Mouse (Mus musculus) embryonic facial prominence, embryonic 14.5 days (tissue): ENCODE data around the gene Gdf3. TPM values are rescaled to one million over a fixed set of nuclear protein-coding genes. Genes with fewer than 3 reads are reported as not detected.

ENCODE experiments used
- polyA plus RNA-seq: library from polyadenylated mRNA; unstranded; fragments of >200 nt; fragmentation: Nextera tagmentation; extraction: Ambion mirVana; gene quantifications from 2 replicates; pipeline ENCODE4 v1.2.1, GENCODE M21; 2014

Gene Gdf3
- polyA plus RNA-seq, 1 experiment from 2014 or later, result not detected

Other genes starting within 250 kb of the Gdf3 start
- gene Rimklb, start 111.3 kb downstream of the Gdf3 start, polyA plus RNA-seq, result 10.5 and 15.9 TPM in 2 replicates
- 70.7 and 98.8 TPM in 2 replicates for gene Mfap5, start 104.2 kb downstream of the Gdf3 start, polyA plus RNA-seq
- 0.13 and 0.16 TPM in 2 replicates for gene Aicda, start 56.3 kb downstream of the Gdf3 start, polyA plus RNA-seq
- gene Apobec1, start 7.6 kb downstream of the Gdf3 start, polyA plus RNA-seq, result 4.1 and 5.5 TPM in 2 replicates
- not detected in 2 replicates for gene Dppa3, start 16.3 kb upstream of the Gdf3 start, polyA plus RNA-seq
- gene Nanog, start 97.4 kb upstream of the Gdf3 start, polyA plus RNA-seq, result 0.11 and 0.33 TPM in 2 replicates
- gene Slc2a3, start 191.6 kb upstream of the Gdf3 start, polyA plus RNA-seq, result 23.9 and 32.0 TPM in 2 replicates
- gene Foxj2, start 209.8 kb upstream of the Gdf3 start, polyA plus RNA-seq, result 9.0 and 9.7 TPM in 2 replicates
- gene C3ar1, start 246.1 kb upstream of the Gdf3 start, polyA plus RNA-seq, result 4.8 and 5.1 TPM in 2 replicates